Mouse (Mus musculus) forebrain, embryonic 16.5 days (tissue): ENCODE data around the gene Rnase10. TPM values are rescaled to one million over a fixed set of nuclear protein-coding genes. Genes with fewer than 3 reads are reported as not detected.
"Not testable (repeated sequence)": the region's sequence is repeated elsewhere in the genome, so short reads cannot be mapped to it uniquely, and the experiment has no call there.

Source experiments
- ATAC-seq: fragments of 200-750 bp; cut with Nextera tagmentation; 2 replicates; pipeline ENCODE4 v1.8.0; 2017; ENCODE audit warnings: mild to moderate bottlenecking, moderate library complexity
- H3K27ac ChIP-seq: fragments of 300-500 bp; sonication (generic); 2 replicates; pipeline ENCODE4 v1.5.1; 2014; ENCODE audit warnings: low read length, control low read depth
- H3K27me3 ChIP-seq: fragments of 300-500 bp; sonication (generic); replicated peaks from 2 replicates; pipeline ENCODE4 v1.6.1; 2014; ENCODE audit warnings: low read length; ENCODE audit not compliant: control insufficient read depth, insufficient read depth
- H3K36me3 ChIP-seq: fragments of 300-500 bp; sonication (generic); 2 replicates; pipeline ENCODE4 v1.6.1; 2014; ENCODE audit not compliant: control insufficient read depth, insufficient read depth
- H3K4me1 ChIP-seq: fragments of 300-500 bp; sonication (generic); replicated peaks from 2 replicates; pipeline ENCODE4 v1.6.1; 2014; ENCODE audit warnings: low read length; ENCODE audit not compliant: control insufficient read depth, insufficient read depth
- H3K4me2 ChIP-seq: fragments of 300-500 bp; sonication (generic); 2 replicates; pipeline ENCODE4 v1.6.1; 2014; ENCODE audit warnings: mild to moderate bottlenecking, low read length, control low read depth
- H3K4me3 ChIP-seq: fragments of 300-500 bp; sonication (generic); replicated peaks from 2 replicates; pipeline ENCODE4 v1.5.1; 2014; ENCODE audit warnings: mild to moderate bottlenecking, low read length, control low read depth
- H3K9ac ChIP-seq: fragments of 300-500 bp; sonication (generic); replicated peaks from 2 replicates; pipeline ENCODE4 v1.6.1; 2014; ENCODE audit warnings: low read depth, low read length, control low read depth
- H3K9me3 ChIP-seq: fragments of 300-500 bp; sonication (generic); 2 replicates; pipeline ENCODE4 v1.6.1; 2016; ENCODE audit warnings: low read length; ENCODE audit not compliant: control insufficient read depth
- WGBS: fragments of 180-500 bp; shearing (Covaris S2); extraction: QIAGEN DNeasy Blood & Tissue Kit; methylation state at CpG from one replicate; pipeline ENCODE4 v1.1.7; 2014; 5-methylcytosine and 5-hydroxymethylcytosine counted together
- polyA plus RNA-seq: library from polyadenylated mRNA; unstranded; fragments of >200 nt; fragmentation: Nextera tagmentation; extraction: Ambion mirVana; gene quantifications from 2 replicates; pipeline ENCODE4 v1.2.1, GENCODE M21; 2015

The Rnase10 gene
- polyA plus RNA-seq: not detected in 2 replicates

GRCm38 (mm10) chr14:51007152-51007801 lies at the start of gene Rnase10:
Gene Rnase10, plus strand, starts transcription at chr14:51007751.
- Histone ChIP-seq H3K4me3 (no peak within 1 kb of the TSS), H3K36me3 (no peaks in the 10 kb centered on the region), H3K27me3 (no peaks in the 10 kb centered on the region), H3K9ac (no peak within 1 kb of the TSS), H3K27ac (no peak within 1 kb of the TSS), H3K9me3 (no peaks in the 10 kb centered on the region), H3K4me1 (peaks cover 5% of the 10 kb centered on the region; the same call in 1 of the 2 replicates), H3K4me2 (no peak within 1 kb of the TSS)
- 93% methylated on average over 8 of the region's 8 CpGs for WGBS
- ATAC-seq: no peak

- WGBS: 87% methylated on average over 5 of the region's 5 CpGs
- not testable (repeated sequence) for ATAC-seq, H3K4me2 ChIP-seq, H3K27me3 ChIP-seq, H3K27ac ChIP-seq, H3K4me3 ChIP-seq, H3K9me3 ChIP-seq, H3K4me1 ChIP-seq, H3K9ac ChIP-seq, H3K36me3 ChIP-seq
Measured at GRCm38 (mm10) chr14:50958289-50958995, 49.1 kb upstream of the Rnase10 start.

DNA sequence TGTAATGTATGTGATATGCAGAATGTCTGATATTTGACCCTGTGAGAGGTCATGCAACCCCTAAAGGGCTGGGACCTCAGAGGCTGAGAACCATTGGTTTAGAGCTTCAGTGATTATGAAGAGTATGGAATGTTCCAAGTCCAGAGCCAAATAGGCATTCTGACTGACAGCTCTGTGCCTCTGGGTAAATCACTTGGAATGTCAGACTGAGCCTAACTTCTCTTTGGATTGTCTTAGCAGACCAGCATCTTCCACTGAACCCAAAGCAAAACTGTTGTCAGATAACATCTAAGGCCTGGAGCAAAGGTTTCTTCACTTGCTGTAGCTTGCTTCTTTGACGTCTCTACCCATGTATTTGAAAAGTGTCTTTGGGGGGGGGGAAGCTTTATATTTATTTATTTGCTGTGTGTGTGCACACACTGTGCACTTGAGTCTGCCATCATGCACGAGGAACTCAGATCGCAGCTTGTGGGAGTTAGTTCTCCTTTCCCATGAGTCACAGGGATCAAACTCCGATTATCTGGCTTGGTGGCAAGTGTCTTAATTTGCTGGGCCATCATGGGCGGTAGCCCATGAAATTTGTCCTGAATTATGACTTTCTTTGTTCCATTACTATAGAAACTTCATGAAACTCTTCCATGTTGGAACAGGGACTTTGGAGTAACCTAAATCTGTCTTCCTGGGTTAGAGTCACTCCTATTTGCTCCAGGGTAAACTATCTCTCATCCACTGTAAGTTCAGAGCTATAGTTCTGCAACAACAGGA lies 39.2 kb upstream of the Rnase10 start:
- no peaks in the 10 kb centered on the region for H3K9me3 ChIP-seq
- whole genome bisulfite sequencing: 73% methylated on average over 5 of the region's 5 CpGs
- no peak for ATAC-seq

GRCm38 (mm10) chr14:50969041-50969440 lies 38.5 kb upstream of the Rnase10 start:
- 0% methylated on average over 1 of the region's 1 CpGs for WGBS
- H3K4me3 ChIP-seq: no peak overlapping the region
- no peaks in the 10 kb centered on the region for H3K36me3 ChIP-seq
- H3K4me2 ChIP-seq: no peak overlapping the region
- H3K4me1 ChIP-seq: peaks cover 6% of the 10 kb centered on the region; the same call in 1 of the 2 replicates
- H3K27me3 ChIP-seq: no peaks in the 10 kb centered on the region
- peak; percentile 59 for ATAC-seq
- H3K9ac ChIP-seq: no peak overlapping the region
- no peaks in the 10 kb centered on the region for H3K9me3 ChIP-seq
- no peak overlapping the region for H3K27ac ChIP-seq

More for the DNA sequence above, 39.2 kb upstream of the Rnase10 start:
- H3K27ac ChIP-seq: no peak overlapping the region
- no peak overlapping the region for H3K4me2 ChIP-seq
- no peaks in the 10 kb centered on the region for H3K36me3 ChIP-seq
- H3K4me3 ChIP-seq: no peak overlapping the region
- peaks cover 6% of the 10 kb centered on the region; the same call in 1 of the 2 replicates for H3K4me1 ChIP-seq
- no peak overlapping the region for H3K9ac ChIP-seq
- no peaks in the 10 kb centered on the region for H3K27me3 ChIP-seq

GRCm38 (mm10) chr14:50969558-50970544 lies 37.7 kb upstream of the Rnase10 start:
- Histone ChIP-seq H3K27me3 (no peaks in the 10 kb centered on the region), H3K9me3 (no peaks in the 10 kb centered on the region), H3K4me2 (0 out of 2 replicates have a peak overlapping the region, but pooled peaks have one; percentile 1), H3K36me3 (no peaks in the 10 kb centered on the region), H3K9ac (no peak overlapping the region), H3K4me3 (no peak overlapping the region), H3K27ac (no peak overlapping the region), H3K4me1 (peaks cover 6% of the 10 kb centered on the region; the same call in 1 of the 2 replicates)
- peak; percentile 83 for ATAC-seq
- WGBS: 7% methylated on average over 12 of the region's 12 CpGs

- Histone ChIP-seq H3K4me3 (no peak overlapping the region), H3K9ac (no peak overlapping the region), H3K27me3 (no peaks in the 10 kb centered on the region), H3K27ac (no peak overlapping the region), H3K36me3 (no peaks in the 10 kb centered on the region), H3K4me2 (no peak overlapping the region), H3K4me1 (peaks cover 6% of the 10 kb centered on the region; the same call in 1 of the 2 replicates), H3K9me3 (no peaks in the 10 kb centered on the region)
- 82% methylated on average over 1 of the region's 1 CpGs for WGBS
- ATAC-seq: no peak
Measured at GRCm38 (mm10) chr14:50970822-50971221, 36.7 kb upstream of the Rnase10 start.

GRCm38 (mm10) chr14:50973054-50973453 lies 34.5 kb upstream of the Rnase10 start:
- H3K9me3 ChIP-seq, H3K36me3 ChIP-seq, H3K9ac ChIP-seq, H3K4me3 ChIP-seq, H3K27ac ChIP-seq, H3K27me3 ChIP-seq, ATAC-seq, H3K4me2 ChIP-seq, H3K4me1 ChIP-seq: not testable (repeated sequence)
- WGBS: 85% methylated on average over 5 of the region's 5 CpGs

- Histone ChIP-seq H3K4me1 (peaks cover 6% of the 10 kb centered on the region; the same call in 1 of the 2 replicates), H3K27ac (no peak overlapping the region), H3K36me3 (no peaks in the 10 kb centered on the region), H3K9me3 (no peaks in the 10 kb centered on the region), H3K27me3 (no peaks in the 10 kb centered on the region), H3K9ac (no peak overlapping the region), H3K4me3 (no peak overlapping the region), H3K4me2 (no peak overlapping the region)
- ATAC-seq: no peak
- 16% methylated on average over 4 of the region's 4 CpGs for WGBS
Measured at GRCm38 (mm10) chr14:50973700-50974099, 33.9 kb upstream of the Rnase10 start.
